Mouse (Mus musculus) forebrain, embryonic 16.5 days (tissue): ENCODE data around the gene Vmn2r98. TPM values are rescaled to one million over a fixed set of nuclear protein-coding genes. Genes with fewer than 3 reads are reported as not detected.
"Not testable (repeated sequence)": the region's sequence is repeated elsewhere in the genome, so short reads cannot be mapped to it uniquely, and the experiment has no call there.

Source experiments
- ATAC-seq: fragments of 200-750 bp; cut with Nextera tagmentation; 2 replicates; pipeline ENCODE4 v1.8.0; 2017; ENCODE audit warnings: mild to moderate bottlenecking, moderate library complexity
- H3K27ac ChIP-seq: fragments of 300-500 bp; sonication (generic); 2 replicates; pipeline ENCODE4 v1.5.1; 2014; ENCODE audit warnings: low read length, control low read depth
- H3K27me3 ChIP-seq: fragments of 300-500 bp; sonication (generic); replicated peaks from 2 replicates; pipeline ENCODE4 v1.6.1; 2014; ENCODE audit warnings: low read length; ENCODE audit not compliant: control insufficient read depth, insufficient read depth
- H3K36me3 ChIP-seq: fragments of 300-500 bp; sonication (generic); 2 replicates; pipeline ENCODE4 v1.6.1; 2014; ENCODE audit not compliant: control insufficient read depth, insufficient read depth
- H3K4me1 ChIP-seq: fragments of 300-500 bp; sonication (generic); replicated peaks from 2 replicates; pipeline ENCODE4 v1.6.1; 2014; ENCODE audit warnings: low read length; ENCODE audit not compliant: control insufficient read depth, insufficient read depth
- H3K4me2 ChIP-seq: fragments of 300-500 bp; sonication (generic); 2 replicates; pipeline ENCODE4 v1.6.1; 2014; ENCODE audit warnings: mild to moderate bottlenecking, low read length, control low read depth
- H3K4me3 ChIP-seq: fragments of 300-500 bp; sonication (generic); replicated peaks from 2 replicates; pipeline ENCODE4 v1.5.1; 2014; ENCODE audit warnings: mild to moderate bottlenecking, low read length, control low read depth
- H3K9ac ChIP-seq: fragments of 300-500 bp; sonication (generic); replicated peaks from 2 replicates; pipeline ENCODE4 v1.6.1; 2014; ENCODE audit warnings: low read depth, low read length, control low read depth
- H3K9me3 ChIP-seq: fragments of 300-500 bp; sonication (generic); 2 replicates; pipeline ENCODE4 v1.6.1; 2016; ENCODE audit warnings: low read length; ENCODE audit not compliant: control insufficient read depth
- WGBS: fragments of 180-500 bp; shearing (Covaris S2); extraction: QIAGEN DNeasy Blood & Tissue Kit; methylation state at CpG from one replicate; pipeline ENCODE4 v1.1.7; 2014; 5-methylcytosine and 5-hydroxymethylcytosine counted together
- polyA plus RNA-seq: library from polyadenylated mRNA; unstranded; fragments of >200 nt; fragmentation: Nextera tagmentation; extraction: Ambion mirVana; gene quantifications from 2 replicates; pipeline ENCODE4 v1.2.1, GENCODE M21; 2015

Gene Vmn2r98
- not detected in 2 replicates for polyA plus RNA-seq

- H3K4me1 ChIP-seq, H3K4me2 ChIP-seq, H3K9ac ChIP-seq, H3K27ac ChIP-seq, H3K27me3 ChIP-seq, ATAC-seq, H3K4me3 ChIP-seq, H3K36me3 ChIP-seq, H3K9me3 ChIP-seq: not testable (repeated sequence)
Measured at GRCm38 (mm10) chr17:19053160-19053559, at the start of gene Vmn2r98. Vmn2r98 (plus strand) TSS chr17:19053460.

GRCm38 (mm10) chr17:19031441-19031840, 21.8 kb upstream of the Vmn2r98 start:
- WGBS, result 42% methylated on average over 1 of the region's 1 CpGs
- not testable (repeated sequence) for H3K36me3 ChIP-seq, H3K9me3 ChIP-seq, H3K4me3 ChIP-seq, ATAC-seq, H3K9ac ChIP-seq, H3K4me2 ChIP-seq, H3K27me3 ChIP-seq, H3K4me1 ChIP-seq, H3K27ac ChIP-seq

GRCm38 (mm10) chr17:19031962-19032361, 21.3 kb upstream of the Vmn2r98 start:
- no peak for ATAC-seq
- no peaks in the 10 kb centered on the region for H3K36me3 ChIP-seq
- H3K4me2 ChIP-seq, result no peak overlapping the region
- no peaks in the 10 kb centered on the region for H3K4me1 ChIP-seq
- no peaks in the 10 kb centered on the region for H3K27me3 ChIP-seq
- H3K9ac ChIP-seq, result no peak overlapping the region
- H3K4me3 ChIP-seq, result no peak overlapping the region
- WGBS, result 72% methylated on average over 2 of the region's 2 CpGs
- no peak overlapping the region for H3K27ac ChIP-seq
- peaks cover 5% of the 10 kb centered on the region for H3K9me3 ChIP-seq

- Histone ChIP-seq H3K9me3 (peaks cover 5% of the 10 kb centered on the region), H3K4me2 (no peak overlapping the region), H3K27me3 (no peaks in the 10 kb centered on the region), H3K4me1 (no peaks in the 10 kb centered on the region), H3K4me3 (no peak overlapping the region), H3K36me3 (no peaks in the 10 kb centered on the region), H3K27ac (no peak overlapping the region), H3K9ac (no peak overlapping the region)
- no peak for ATAC-seq
- WGBS, result 63% methylated on average over 3 of the region's 3 CpGs
Measured at GRCm38 (mm10) chr17:19032721-19033120, 20.5 kb upstream of the Vmn2r98 start.

Other genes starting within 250 kb of the Vmn2r98 start
- gene Vmn2r97, start 139.2 kb upstream of the Vmn2r98 start, polyA plus RNA-seq, result 0.05 TPM in 1 of 2 replicates, not detected in the other